Mouse (Mus musculus): ENCODE data around the gene Gbx1.

Gene Gbx1

GRCm38 (mm10) chr5:24477909-24478308 lies 49.1 kb downstream of the Gbx1 start:
- DNase-seq (ENCODE audit: low read depth, low spot score): no peak

GRCm38 (mm10) chr5:24475476-24476241 lies 51.3 kb downstream of the Gbx1 start:
- no peak for DNase-seq (ENCODE audit: low read depth, low spot score)

GRCm38 (mm10) chr5:24474723-24475261 lies 52.2 kb downstream of the Gbx1 start:
- no peak for DNase-seq (ENCODE audit: low read depth, low spot score)

- DNase-seq (ENCODE audit: low read depth, low spot score): no peak
Observed at GRCm38 (mm10) chr5:24474025-24474722, 52.8 kb downstream of the Gbx1 start.

GRCm38 (mm10) chr5:24472884-24473619 lies 54.0 kb downstream of the Gbx1 start:
- DNase-seq (ENCODE audit: low read depth, low spot score): no peak

GRCm38 (mm10) chr5:24470600-24470999 lies 56.4 kb downstream of the Gbx1 start:
- peak; percentile 83 for DNase-seq (ENCODE audit: low read depth, low spot score)

- DNase-seq (ENCODE audit: low read depth, low spot score): no peak
Observed at GRCm38 (mm10) chr5:24466762-24467161, 60.2 kb downstream of the Gbx1 start.

GRCm38 (mm10) chr5:24455613-24456012 lies 71.4 kb downstream of the Gbx1 start:
- DNase-seq (ENCODE audit: low read depth, low spot score): no peak

GRCm38 (mm10) chr5:24455076-24455475 lies 71.9 kb downstream of the Gbx1 start:
- peak; percentile 82 for DNase-seq (ENCODE audit: low read depth, low spot score)

GRCm38 (mm10) chr5:24453985-24454303 lies 73.1 kb downstream of the Gbx1 start:
- peak; percentile 14 for DNase-seq (ENCODE audit: low read depth, low spot score)

GRCm38 (mm10) chr5:24453283-24453984 lies 73.6 kb downstream of the Gbx1 start:
- peak; percentile 21 for DNase-seq (ENCODE audit: low read depth, low spot score)
